Mouse (Mus musculus) ES-Bruce4 (cell line): ENCODE results near the gene Mtrf1.

Experiments used
- CTCF ChIP-seq: IDR thresholded peaks from one replicate; pipeline ENCODE4 v1.8.1; 2011; ENCODE audit warnings: low read depth, low read length
- EP300 ChIP-seq: IDR thresholded peaks from 2 replicates; pipeline ENCODE4 v1.6.1; 2011; ENCODE audit warnings: low read depth, low read length; ENCODE audit not compliant: insufficient read depth
- POLR2A ChIP-seq: IDR thresholded peaks from one replicate; pipeline ENCODE4 v1.8.1; 2011; ENCODE audit warnings: low read length; ENCODE audit not compliant: insufficient read depth

GRCm38 (mm10) chr14:79409278-79409830, 11.8 kb downstream of the Mtrf1 start:
- no peak for TF ChIP-seq POLR2A
- TF ChIP-seq CTCF, result no peak
- TF ChIP-seq EP300, result no peak
